Mouse (Mus musculus) right cerebral cortex, adult 18-20 months (tissue): Measurements from ENCODE around the gene Taar2.

Experiments
- DNase-seq: peaks from one replicate; pipeline ENCODE4 v3.0.0; 2022; ENCODE audit warnings: mixed read lengths

Taar2 gene

DNA sequence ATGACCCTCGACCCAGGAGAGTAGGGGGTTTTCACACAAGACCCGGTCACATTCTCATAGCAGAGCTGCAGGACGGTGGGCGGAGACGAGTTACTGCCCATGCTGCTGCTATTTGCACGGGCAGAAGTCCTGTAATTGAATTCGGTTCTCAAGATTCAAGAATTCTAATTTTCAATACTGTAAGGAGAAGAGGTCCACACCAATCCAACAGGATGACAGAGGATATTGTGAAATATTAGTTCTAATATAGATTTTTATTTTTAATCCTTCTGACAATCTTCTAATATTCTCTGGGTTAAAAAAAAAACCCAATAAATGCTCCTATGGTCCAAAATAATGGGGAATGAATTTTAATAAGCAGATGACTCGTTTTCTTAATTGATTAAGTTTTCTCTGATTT is 47.2 kb downstream of the Taar2 start, which contains the start of gene Taar6:
Taar6 (minus strand) TSS at position 101 of the 400 bp plus-strand sequence.
- DNase-seq: no peak

DNA sequence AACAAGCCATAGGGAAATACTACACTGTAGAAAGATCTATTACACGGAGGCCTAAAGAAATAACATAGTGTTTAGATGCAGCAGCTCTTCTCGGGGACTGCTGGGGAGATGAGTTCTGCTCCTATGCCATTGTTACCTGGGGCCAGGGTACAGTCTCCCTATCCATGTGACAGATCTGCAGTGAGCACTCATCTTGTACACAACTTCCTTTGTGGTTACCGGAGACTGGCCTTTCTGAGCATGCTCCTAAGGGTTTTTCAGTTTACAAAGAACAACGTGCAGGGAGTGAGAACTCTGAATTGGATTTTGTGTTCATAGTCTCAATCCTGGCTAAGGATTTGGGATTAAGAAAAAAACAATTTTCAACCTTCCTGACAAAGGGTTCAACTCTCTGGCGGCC is 48.0 kb downstream of the Taar2 start:
- no peak for DNase-seq
